Mouse (Mus musculus) limb, embryonic 14.5 days (tissue): Measurements from ENCODE around the gene Bud31. TPM values are rescaled to one million over a fixed set of nuclear protein-coding genes. Genes with fewer than 3 reads are reported as not detected.

ENCODE experiments used
- ATAC-seq: fragments of 200-750 bp; cut with Nextera tagmentation; 2 replicates; pipeline ENCODE4 v1.8.0; 2017; ENCODE audit warnings: low read depth, moderate number of reproducible peaks, moderate TSS enrichment; ENCODE audit not compliant: low FRiP score
- DNase-seq: peaks from one replicate; pipeline ENCODE4 v3.0.0-alpha.2; 2015; ENCODE audit warnings: low spot score
- H3K27ac ChIP-seq: fragments of 300-500 bp; sonication (generic); replicated peaks from 2 replicates; pipeline ENCODE4 v1.5.1; 2014; ENCODE audit warnings: low read depth, mild to moderate bottlenecking, low read length, moderate library complexity, mixed read lengths
- H3K27me3 ChIP-seq: fragments of 300-500 bp; sonication (generic); 2 replicates; pipeline ENCODE4 v1.6.1; 2014; ENCODE audit warnings: low read length, mixed read lengths; ENCODE audit not compliant: control insufficient read depth, insufficient read depth
- H3K36me3 ChIP-seq: fragments of 300-500 bp; sonication (generic); 2 replicates; pipeline ENCODE4 v1.6.1; 2014; ENCODE audit warnings: mild to moderate bottlenecking, low read length, moderate library complexity, mixed read lengths; ENCODE audit not compliant: control insufficient read depth, insufficient read depth
- H3K4me1 ChIP-seq: fragments of 300-500 bp; sonication (generic); 2 replicates; pipeline ENCODE4 v1.6.1; 2014; ENCODE audit warnings: antibody characterized with exemption, low read length, mixed read lengths; ENCODE audit not compliant: control insufficient read depth, insufficient read depth
- H3K4me2 ChIP-seq: fragments of 300-500 bp; sonication (generic); replicated peaks from 2 replicates; pipeline ENCODE4 v1.6.1; 2014; ENCODE audit warnings: low read depth, mild to moderate bottlenecking, low read length, moderate library complexity; ENCODE audit not compliant: severe bottlenecking
- H3K4me3 ChIP-seq: fragments of 300-500 bp; sonication (generic); replicated peaks from 2 replicates; pipeline ENCODE4 v1.5.1; 2014; ENCODE audit warnings: low read length
- H3K9ac ChIP-seq: fragments of 300-500 bp; sonication (generic); 2 replicates; pipeline ENCODE4 v1.6.1; 2014; ENCODE audit warnings: mild to moderate bottlenecking, low read depth, low read length, moderate library complexity; ENCODE audit not compliant: severe bottlenecking
- H3K9me3 ChIP-seq: fragments of 300-500 bp; sonication (generic); 2 replicates; pipeline ENCODE4 v1.6.1; 2016; ENCODE audit warnings: low read length; ENCODE audit not compliant: control insufficient read depth
- POLR2A ChIP-seq: fragments of 200-500 bp; IDR thresholded peaks from 2 replicates; pipeline ENCODE4 v1.8.0; 2012; ENCODE audit warnings: inconsistent platforms, mild to moderate bottlenecking, moderate library complexity, borderline replicate concordance; ENCODE audit not compliant: insufficient read depth, insufficient read length; ENCODE audit errors: extremely low read depth
- WGBS: fragments of 180-500 bp; shearing (Covaris S2); extraction: QIAGEN DNeasy Blood & Tissue Kit; methylation state at CpG from one replicate; pipeline ENCODE4 v1.1.7; 2014; 5-methylcytosine and 5-hydroxymethylcytosine counted together
- polyA plus RNA-seq, 2 experiments: library from polyadenylated mRNA; depleted of rRNA in 1 of 2; stranded (reverse) in 1 of 2; unstranded in 1 of 2; fragments of >200 nt; fragmentation: Nextera tagmentation in 1 of 2; extraction: Ambion mirVana in 1 of 2; gene quantifications; 2 replicates each; pipeline versions ENCODE4 v1.2.1 to v1.2.3; 2012 to 2014

Bud31 gene
- polyA plus RNA-seq, 2 experiments, result 147 to 197 TPM

DNA sequence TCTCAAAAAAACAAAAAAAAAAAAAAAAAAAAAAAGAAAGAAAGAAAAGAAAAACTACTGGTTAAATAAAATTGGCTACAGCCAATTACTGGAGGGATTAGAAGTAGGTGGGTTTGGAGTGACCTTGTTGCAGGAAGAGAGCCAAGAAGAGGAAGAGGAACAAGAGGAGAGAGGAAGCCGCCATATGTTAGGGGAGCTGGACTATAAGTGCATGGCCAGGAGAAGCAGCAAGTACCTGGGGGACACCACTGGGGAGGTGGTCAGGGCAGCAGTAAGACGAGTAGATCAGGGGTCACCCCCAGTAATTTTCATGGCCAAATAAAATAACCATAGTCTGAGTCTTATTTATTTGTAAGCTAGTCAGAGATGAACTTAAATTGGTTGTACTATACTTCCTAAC is 45.1 kb downstream of the Bud31 start:
- Histone ChIP-seq H3K4me1 (peaks cover 6% of the 10 kb centered on the region), H3K36me3 (peaks cover 80% of the 10 kb centered on the region), H3K4me2 (no peak overlapping the region), H3K4me3 (no peak overlapping the region), H3K27ac (no peak overlapping the region), H3K9ac (no peak overlapping the region), H3K27me3 (no peaks in the 10 kb centered on the region), H3K9me3 (no peaks in the 10 kb centered on the region)
- no peak for ATAC-seq
- no peak for DNase-seq
- 87% methylated on average over 2 of the region's 2 CpGs for whole genome bisulfite sequencing
- no peak for TF ChIP-seq POLR2A

DNA sequence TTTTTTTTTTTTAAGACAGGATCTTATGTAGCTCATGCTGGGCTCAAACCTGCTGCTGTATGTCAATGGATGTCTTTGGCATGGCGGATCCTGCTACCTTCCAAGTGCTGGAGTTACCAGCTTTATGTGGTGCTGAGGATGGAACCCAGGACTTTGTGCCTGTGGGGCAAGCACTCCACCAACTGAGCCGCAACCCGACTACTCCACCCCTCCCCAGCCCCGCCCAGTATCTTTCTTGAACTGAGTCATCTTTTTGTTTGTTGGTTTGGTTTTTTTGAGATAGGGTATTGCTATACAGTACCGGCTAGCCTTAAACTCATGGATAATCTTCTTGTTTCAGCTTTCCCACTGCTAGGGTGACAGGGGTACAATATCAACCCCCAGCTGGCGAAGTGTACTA is 49.3 kb downstream of the Bud31 start:
- Histone ChIP-seq H3K4me2 (no peak overlapping the region; the same call in 1 of the 2 replicates), H3K4me1 (peaks cover 14% of the 10 kb centered on the region), H3K36me3 (peaks cover 44% of the 10 kb centered on the region), H3K27me3 (no peaks in the 10 kb centered on the region), H3K27ac (no peak overlapping the region), H3K9ac (0 out of 2 replicates have a peak overlapping the region, but pooled peaks have one; percentile 7), H3K4me3 (no peak overlapping the region), H3K9me3 (no peaks in the 10 kb centered on the region)
- no peak for DNase-seq
- no peak for TF ChIP-seq POLR2A
- 91% methylated on average over 6 of the region's 6 CpGs for WGBS
- ATAC-seq, result no peak

DNA sequence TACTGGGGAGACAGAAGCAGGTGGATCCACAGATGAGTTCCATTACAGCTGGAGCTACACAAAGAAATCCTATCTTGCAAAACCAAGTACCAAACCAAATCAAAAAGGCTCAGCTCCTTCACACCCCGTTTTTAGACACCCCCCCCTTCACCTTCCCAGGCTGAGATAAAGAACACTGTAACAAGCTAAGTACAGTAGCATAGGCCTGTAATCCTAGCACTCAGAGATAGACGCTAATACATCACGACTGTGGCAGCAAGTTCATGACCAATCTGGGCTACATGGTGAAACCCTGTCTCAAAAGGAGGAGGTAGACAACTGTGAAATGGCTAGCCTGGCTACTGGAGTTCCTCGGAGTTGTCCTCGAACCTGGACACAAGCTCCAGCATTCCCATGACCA is 50.2 kb downstream of the Bud31 start:
- ATAC-seq, result no peak
- H3K9me3 ChIP-seq, result no peaks in the 10 kb centered on the region
- peaks cover 45% of the 10 kb centered on the region for H3K36me3 ChIP-seq
- H3K4me3 ChIP-seq, result peak overlapping the region; percentile 73
- WGBS, result 55% methylated on average over 5 of the region's 5 CpGs
- DNase-seq, result no peak
- H3K27me3 ChIP-seq, result no peaks in the 10 kb centered on the region
- H3K4me2 ChIP-seq, result peak overlapping the region; percentile 82
- no peak overlapping the region for H3K27ac ChIP-seq
- H3K4me1 ChIP-seq, result peaks cover 14% of the 10 kb centered on the region
- H3K9ac ChIP-seq, result peak overlapping the region; percentile 88
- TF ChIP-seq POLR2A, result no peak

DNA sequence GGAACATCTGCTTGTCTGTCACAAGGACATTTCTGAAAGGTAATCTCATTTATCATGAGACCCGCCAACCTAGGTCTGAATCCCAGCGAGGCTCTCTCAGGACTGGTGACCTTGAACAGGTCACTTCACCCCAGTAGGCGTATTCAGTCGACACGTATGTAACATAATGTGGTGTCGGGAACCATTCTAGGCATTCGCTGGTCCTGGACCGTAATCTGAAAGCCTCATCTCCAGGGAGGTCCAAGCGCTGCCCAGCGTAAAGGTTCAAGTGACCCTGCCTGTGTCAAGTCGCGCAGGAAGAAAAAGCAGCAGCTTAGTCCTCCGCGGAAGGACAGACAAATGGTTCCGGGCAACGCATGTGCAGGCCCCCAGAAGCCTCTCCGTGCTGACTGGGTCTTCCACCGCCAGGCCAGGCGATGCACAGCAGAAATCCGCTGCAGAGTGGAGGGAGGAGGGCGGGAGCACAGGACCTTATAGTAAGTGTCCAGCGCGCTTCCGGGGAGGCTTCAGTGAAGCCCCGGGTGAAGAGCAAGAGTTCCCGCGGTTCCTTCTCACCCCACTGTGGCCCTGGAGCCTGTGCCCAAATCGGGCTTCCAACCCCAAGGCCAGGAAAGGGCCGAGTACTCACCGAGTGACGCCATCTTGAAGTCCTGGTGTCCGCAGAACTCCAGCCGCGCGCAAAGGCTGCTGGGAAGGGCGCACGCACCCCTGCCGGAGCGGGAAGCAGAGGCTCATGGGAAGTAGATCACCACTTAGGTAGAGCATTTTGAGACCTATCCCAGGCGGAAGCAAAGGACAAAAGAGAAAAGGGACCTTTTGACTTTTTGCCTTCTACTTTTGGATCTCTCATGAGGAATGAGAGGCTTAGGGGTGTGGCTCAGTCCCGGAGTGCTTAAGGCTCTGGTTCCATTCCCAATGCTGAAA is 51.0 kb downstream of the Bud31 start:
- Histone ChIP-seq H3K27me3 (no peaks in the 10 kb centered on the region), H3K4me3 (peak overlapping the region; percentile 73), H3K4me2 (peak overlapping the region; percentile 82), H3K36me3 (peaks cover 45% of the 10 kb centered on the region), H3K9ac (peak overlapping the region; percentile 88), H3K9me3 (no peaks in the 10 kb centered on the region), H3K4me1 (peaks cover 14% of the 10 kb centered on the region), H3K27ac (peak overlapping the region; percentile 66)
- 0 out of 2 replicates have a peak, but pooled peaks have one; percentile 40 for TF ChIP-seq POLR2A
- 2% methylated on average over 39 of the region's 41 CpGs for WGBS
- DNase-seq (peak; percentile 88), ATAC-seq (peak; percentile 92)

DNA sequence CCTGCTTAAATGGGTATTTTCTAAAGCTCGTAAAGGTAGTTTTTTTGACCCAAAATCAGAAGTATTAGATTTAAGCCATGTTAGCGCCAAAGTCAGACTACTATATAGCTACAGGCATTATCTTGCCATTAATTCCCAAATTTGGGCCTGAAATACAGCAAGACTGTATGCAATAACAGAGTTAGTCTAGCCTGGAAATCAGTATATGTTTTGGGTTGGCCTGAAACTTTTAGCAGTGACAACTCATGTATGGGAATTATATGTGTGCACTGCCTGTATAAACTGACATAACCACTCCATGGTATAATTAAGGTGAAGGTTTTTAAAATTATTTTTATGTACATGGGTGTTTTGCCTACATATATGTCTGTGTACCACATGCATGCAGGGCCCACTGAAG is 51.8 kb downstream of the Bud31 start, which contains the start of gene Atp5j2:
Gene Atp5j2 (minus strand): TSS at position 101 of the 400 bp plus-strand sequence.
- H3K9me3 ChIP-seq, result no peaks in the 10 kb centered on the region
- ATAC-seq (no peak), DNase-seq (no peak)
- WGBS, result 85% methylated on average over 2 of the region's 2 CpGs
- H3K4me2 ChIP-seq, result peak within 1 kb of the TSS; percentile 82
- no peak for TF ChIP-seq POLR2A
- H3K36me3 ChIP-seq, result peaks cover 41% of the 10 kb centered on the region
- H3K9ac ChIP-seq, result peak within 1 kb of the TSS; percentile 88
- peak within 1 kb of the TSS; percentile 73 for H3K4me3 ChIP-seq
- H3K27me3 ChIP-seq, result no peaks in the 10 kb centered on the region
- H3K4me1 ChIP-seq, result peaks cover 14% of the 10 kb centered on the region
- H3K27ac ChIP-seq, result peak within 1 kb of the TSS; percentile 66

Other genes starting within 250 kb of the Bud31 start
- gene Smurf1, start 174.5 kb upstream of the Bud31 start, polyA plus RNA-seq (2012; rRNA removed), result 28.3 and 33.7 TPM in 2 replicates
- gene Smurf1, start 174.5 kb upstream of the Bud31 start, polyA plus RNA-seq (2014; fragmentation: Nextera tagmentation; extraction: Ambion mirVana), result 24.7 and 25.8 TPM in 2 replicates
- not detected in 2 replicates for gene Gm4871, start 107.6 kb upstream of the Bud31 start, polyA plus RNA-seq (2012; rRNA removed)
- gene Gm4871, start 107.6 kb upstream of the Bud31 start, polyA plus RNA-seq (2014; fragmentation: Nextera tagmentation; extraction: Ambion mirVana), result not detected in 2 replicates
- not detected in 2 replicates for gene 1700018F24Rik, start 97.4 kb upstream of the Bud31 start, polyA plus RNA-seq (2012; rRNA removed)
- gene 1700018F24Rik, start 97.4 kb upstream of the Bud31 start, polyA plus RNA-seq (2014; fragmentation: Nextera tagmentation; extraction: Ambion mirVana), result not detected in 2 replicates
- gene Arpc1a, start 56.5 kb upstream of the Bud31 start, polyA plus RNA-seq (2012; rRNA removed), result 145 and 150 TPM in 2 replicates
- gene Arpc1a, start 56.5 kb upstream of the Bud31 start, polyA plus RNA-seq (2014; fragmentation: Nextera tagmentation; extraction: Ambion mirVana), result 142 and 147 TPM in 2 replicates
- not detected in 2 replicates for gene Kpna7, start 56.3 kb upstream of the Bud31 start, polyA plus RNA-seq (2012; rRNA removed)
- gene Kpna7, start 56.3 kb upstream of the Bud31 start, polyA plus RNA-seq (2014; fragmentation: Nextera tagmentation; extraction: Ambion mirVana), result not detected in 2 replicates
- gene Arpc1b, start 26.1 kb upstream of the Bud31 start, polyA plus RNA-seq (2012; rRNA removed), result 324 and 340 TPM in 2 replicates
- gene Arpc1b, start 26.1 kb upstream of the Bud31 start, polyA plus RNA-seq (2014; fragmentation: Nextera tagmentation; extraction: Ambion mirVana), result 214 and 217 TPM in 2 replicates
- 60.3 and 114 TPM in 2 replicates for gene Pdap1, start 124 bp upstream of the Bud31 start, polyA plus RNA-seq (2012; rRNA removed)
- 91.5 and 99.3 TPM in 2 replicates for gene Pdap1, start 124 bp upstream of the Bud31 start, polyA plus RNA-seq (2014; fragmentation: Nextera tagmentation; extraction: Ambion mirVana)
- gene Ptcd1, start 26.7 kb downstream of the Bud31 start, polyA plus RNA-seq (2012; rRNA removed), result 16.0 and 16.8 TPM in 2 replicates
- 15.9 and 16.4 TPM in 2 replicates for gene Ptcd1, start 26.7 kb downstream of the Bud31 start, polyA plus RNA-seq (2014; fragmentation: Nextera tagmentation; extraction: Ambion mirVana)
- 56.7 and 63.1 TPM in 2 replicates for gene Cpsf4, start 26.9 kb downstream of the Bud31 start, polyA plus RNA-seq (2012; rRNA removed)
- 25.2 and 29.2 TPM in 2 replicates for gene Cpsf4, start 26.9 kb downstream of the Bud31 start, polyA plus RNA-seq (2014; fragmentation: Nextera tagmentation; extraction: Ambion mirVana)
- 187 and 284 TPM in 2 replicates for gene Atp5j2, start 51.7 kb downstream of the Bud31 start, polyA plus RNA-seq (2012; rRNA removed)
- gene Atp5j2, start 51.7 kb downstream of the Bud31 start, polyA plus RNA-seq (2014; fragmentation: Nextera tagmentation; extraction: Ambion mirVana), result 519 and 568 TPM in 2 replicates
- 3.3 and 4.0 TPM in 2 replicates for gene Zkscan14, start 61.5 kb downstream of the Bud31 start, polyA plus RNA-seq (2012; rRNA removed)
- gene Zkscan14, start 61.5 kb downstream of the Bud31 start, polyA plus RNA-seq (2014; fragmentation: Nextera tagmentation; extraction: Ambion mirVana), result 9.1 and 9.7 TPM in 2 replicates
- gene Zkscan5, start 64.2 kb downstream of the Bud31 start, polyA plus RNA-seq (2012; rRNA removed), result 8.5 and 9.2 TPM in 2 replicates
- gene Zkscan5, start 64.2 kb downstream of the Bud31 start, polyA plus RNA-seq (2014; fragmentation: Nextera tagmentation; extraction: Ambion mirVana), result 14.3 and 15.2 TPM in 2 replicates
- 16.6 and 18.5 TPM in 2 replicates for gene Zfp655, start 91.4 kb downstream of the Bud31 start, polyA plus RNA-seq (2012; rRNA removed)
- gene Zfp655, start 91.4 kb downstream of the Bud31 start, polyA plus RNA-seq (2014; fragmentation: Nextera tagmentation; extraction: Ambion mirVana), result 36.8 and 38.1 TPM in 2 replicates
- 18.0 and 18.2 TPM in 2 replicates for gene Zscan25, start 140.1 kb downstream of the Bud31 start, polyA plus RNA-seq (2012; rRNA removed)
- gene Zscan25, start 140.1 kb downstream of the Bud31 start, polyA plus RNA-seq (2014; fragmentation: Nextera tagmentation; extraction: Ambion mirVana), result 0.66 and 0.88 TPM in 2 replicates
- not detected in 2 replicates for gene Cyp3a57, start 204.9 kb downstream of the Bud31 start, polyA plus RNA-seq (2012; rRNA removed)
- not detected in 2 replicates for gene Cyp3a57, start 204.9 kb downstream of the Bud31 start, polyA plus RNA-seq (2014; fragmentation: Nextera tagmentation; extraction: Ambion mirVana)